Mouse (Mus musculus): ENCODE results near the gene Flt3l.
A peak's percentile ranks its signal among the peaks of the same experiment; 100 is the strongest.

DNA sequence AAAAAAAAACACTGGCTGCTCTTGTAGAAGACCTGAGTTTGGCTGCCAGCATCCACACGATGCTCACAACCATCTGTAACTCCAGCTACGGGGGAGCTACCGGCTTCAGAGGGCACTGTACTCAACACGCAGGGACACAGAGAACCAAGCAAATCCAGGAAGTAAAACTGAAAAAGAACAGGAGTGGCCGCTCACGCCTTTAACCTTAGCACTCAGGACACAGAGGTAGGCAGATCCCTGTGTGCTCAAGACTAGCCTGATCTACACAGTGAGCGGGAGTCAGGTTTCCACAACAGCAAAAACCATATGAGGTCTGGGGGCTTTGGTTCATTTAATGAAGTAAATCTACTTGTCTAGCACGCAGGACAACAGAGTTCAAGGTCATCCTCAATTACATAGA lies 30.7 kb downstream of the Flt3l start:
- TF ChIP-seq POLR2A (IDR thresholded peaks at IDR 0.05; ENCODE audit: low read depth, low read length), result peak; percentile 19; the same call in 1 of the 2 replicates
- TF ChIP-seq CTCF (IDR thresholded peaks at IDR 0.05; ENCODE audit: extremely low read depth, insufficient read length, insufficient replicate concordance, low read depth, low read length), result no peak
